Mouse (Mus musculus) midbrain, embryonic 10.5 days (tissue): ENCODE data around the gene Lag3. TPM values are rescaled to one million over a fixed set of nuclear protein-coding genes. Genes with fewer than 3 reads are reported as not detected.

Experiments used
- DNase-seq: peaks from one replicate; pipeline ENCODE4 v3.0.0-alpha.2; 2017; ENCODE audit warnings: low spot score
- H3K27ac ChIP-seq: fragments of 300-500 bp; sonication (generic); replicated peaks from 2 replicates; pipeline ENCODE4 v1.5.1; 2016; ENCODE audit warnings: mild to moderate bottlenecking
- H3K27me3 ChIP-seq: fragments of 300-500 bp; sonication (generic); 2 replicates; pipeline ENCODE4 v1.6.1; 2016; ENCODE audit warnings: low read depth, mild to moderate bottlenecking; ENCODE audit not compliant: poor library complexity, severe bottlenecking
- H3K36me3 ChIP-seq: fragments of 300-500 bp; sonication (generic); 2 replicates; pipeline ENCODE4 v1.6.1; 2016; ENCODE audit warnings: mild to moderate bottlenecking, moderate library complexity
- H3K4me1 ChIP-seq: fragments of 300-500 bp; sonication (generic); 2 replicates; pipeline ENCODE4 v1.6.1; 2016
- H3K4me3 ChIP-seq: fragments of 300-500 bp; sonication (generic); 2 replicates; pipeline ENCODE4 v1.5.1; 2016; ENCODE audit warnings: mild to moderate bottlenecking, moderate library complexity
- H3K9me3 ChIP-seq: fragments of 300-500 bp; sonication (generic); replicated peaks from 2 replicates; pipeline ENCODE4 v1.6.1; 2016; ENCODE audit warnings: mild to moderate bottlenecking
- WGBS: fragments of 180-500 bp; shearing (Covaris S2); methylation state at CpG from one replicate; pipeline ENCODE4 v1.1.7; 2016; 5-methylcytosine and 5-hydroxymethylcytosine counted together
- polyA plus RNA-seq: library from polyadenylated mRNA; unstranded; fragments of >200 nt; fragmentation: Nextera tagmentation; extraction: Ambion mirVana; gene quantifications from 2 replicates; pipeline ENCODE4 v1.2.1, GENCODE M21; 2016

Gene Lag3
- polyA plus RNA-seq, 1 experiment from 2014 or later: 1.0 TPM

GRCm38 (mm10) chr6:124932314-124932695 is 20.8 kb upstream of the Lag3 start:
- peak overlapping the region; percentile 95 for H3K27ac ChIP-seq
- peaks cover 52% of the 10 kb centered on the region for H3K36me3 ChIP-seq
- WGBS: 63% methylated on average over 12 of the region's 12 CpGs
- DNase-seq: no peak
- no peaks in the 10 kb centered on the region for H3K27me3 ChIP-seq
- peaks cover 31% of the 10 kb centered on the region for H3K4me1 ChIP-seq
- H3K9me3 ChIP-seq: no peaks in the 10 kb centered on the region
- peak overlapping the region; percentile 98 for H3K4me3 ChIP-seq

GRCm38 (mm10) chr6:124931525-124932313 is 20.2 kb upstream of the Lag3 start:
- 1% methylated on average over 48 of the region's 48 CpGs for WGBS
- peaks cover 31% of the 10 kb centered on the region for H3K4me1 ChIP-seq
- no peaks in the 10 kb centered on the region for H3K9me3 ChIP-seq
- H3K4me3 ChIP-seq: peak overlapping the region; percentile 98
- DNase-seq: peak; percentile 49
- peaks cover 47% of the 10 kb centered on the region for H3K36me3 ChIP-seq
- H3K27me3 ChIP-seq: no peaks in the 10 kb centered on the region
- peak overlapping the region; percentile 95 for H3K27ac ChIP-seq

- H3K36me3 ChIP-seq: peaks cover 39% of the 10 kb centered on the region
- H3K27ac ChIP-seq: peak within 1 kb of the TSS; percentile 95
- peak within 1 kb of the TSS; percentile 98 for H3K4me3 ChIP-seq
- under 1% methylated on average over 59 of the region's 64 CpGs for WGBS
- H3K4me1 ChIP-seq: peaks cover 31% of the 10 kb centered on the region
- peak; percentile 99 for DNase-seq
- H3K27me3 ChIP-seq: no peaks in the 10 kb centered on the region
- H3K9me3 ChIP-seq: no peaks in the 10 kb centered on the region
Measured at GRCm38 (mm10) chr6:124930754-124931524, 19.4 kb upstream of the Lag3 start, which contains the start of gene Mlf2. Gene Mlf2 (plus strand): TSS chr6:124931386.

GRCm38 (mm10) chr6:124930231-124930630 is 18.7 kb upstream of the Lag3 start:
- H3K4me3 ChIP-seq: peak overlapping the region; percentile 98
- H3K4me1 ChIP-seq: peaks cover 34% of the 10 kb centered on the region
- no peaks in the 10 kb centered on the region for H3K27me3 ChIP-seq
- H3K9me3 ChIP-seq: no peaks in the 10 kb centered on the region
- no peak for DNase-seq
- peak overlapping the region; percentile 95 for H3K27ac ChIP-seq
- H3K36me3 ChIP-seq: peaks cover 32% of the 10 kb centered on the region
- WGBS: 30% methylated on average over 1 of the region's 1 CpGs

GRCm38 (mm10) chr6:124925941-124926340 is 14.4 kb upstream of the Lag3 start:
- Histone ChIP-seq H3K4me1 (peaks cover 27% of the 10 kb centered on the region), H3K27me3 (no peaks in the 10 kb centered on the region), H3K9me3 (no peaks in the 10 kb centered on the region), H3K36me3 (no peaks in the 10 kb centered on the region), H3K27ac (no peak overlapping the region), H3K4me3 (no peak overlapping the region)
- no peak for DNase-seq
- WGBS: 64% methylated on average over 5 of the region's 5 CpGs

- Histone ChIP-seq H3K9me3 (no peaks in the 10 kb centered on the region), H3K27ac (no peak overlapping the region), H3K4me1 (peaks cover 28% of the 10 kb centered on the region), H3K4me3 (no peak overlapping the region), H3K27me3 (no peaks in the 10 kb centered on the region), H3K36me3 (no peaks in the 10 kb centered on the region)
- WGBS: 44% methylated on average over 12 of the region's 12 CpGs
- DNase-seq: no peak
Measured at GRCm38 (mm10) chr6:124925173-124925793, 13.8 kb upstream of the Lag3 start.

GRCm38 (mm10) chr6:124921539-124921938 is 10.0 kb upstream of the Lag3 start:
- 79% methylated on average over 4 of the region's 4 CpGs for WGBS
- Histone ChIP-seq H3K4me3 (no peak overlapping the region), H3K9me3 (no peaks in the 10 kb centered on the region), H3K27me3 (no peaks in the 10 kb centered on the region), H3K36me3 (no peaks in the 10 kb centered on the region), H3K27ac (peak overlapping the region; percentile 99), H3K4me1 (peaks cover 52% of the 10 kb centered on the region)
- DNase-seq: no peak

GRCm38 (mm10) chr6:124920318-124921085 is 9.0 kb upstream of the Lag3 start:
- H3K4me3 ChIP-seq: peak overlapping the region; percentile 90
- H3K36me3 ChIP-seq: no peaks in the 10 kb centered on the region
- no peak for DNase-seq
- H3K4me1 ChIP-seq: peaks cover 62% of the 10 kb centered on the region
- no peaks in the 10 kb centered on the region for H3K27me3 ChIP-seq
- WGBS: 25% methylated on average over 9 of the region's 9 CpGs
- no peaks in the 10 kb centered on the region for H3K9me3 ChIP-seq
- peak overlapping the region; percentile 99 for H3K27ac ChIP-seq

- peak within 1 kb of the TSS; percentile 99 for H3K27ac ChIP-seq
- peak; percentile 98 for DNase-seq
- peak within 1 kb of the TSS; percentile 90 for H3K4me3 ChIP-seq
- WGBS: under 1% methylated on average over 13 of the region's 13 CpGs
- H3K4me1 ChIP-seq: peaks cover 65% of the 10 kb centered on the region
- H3K27me3 ChIP-seq: no peaks in the 10 kb centered on the region
- peaks cover 6% of the 10 kb centered on the region for H3K36me3 ChIP-seq
- H3K9me3 ChIP-seq: no peaks in the 10 kb centered on the region
Measured at GRCm38 (mm10) chr6:124919695-124920317, 8.3 kb upstream of the Lag3 start, which contains the start of gene Ptms. Gene Ptms (minus strand): TSS chr6:124920103.

- Histone ChIP-seq H3K4me1 (peaks cover 72% of the 10 kb centered on the region), H3K9me3 (no peaks in the 10 kb centered on the region), H3K27me3 (no peaks in the 10 kb centered on the region), H3K36me3 (peaks cover 13% of the 10 kb centered on the region), H3K27ac (peak overlapping the region; percentile 99), H3K4me3 (peak overlapping the region; percentile 90)
- 25% methylated on average over 13 of the region's 14 CpGs for WGBS
- peak; percentile 30 for DNase-seq
Measured at GRCm38 (mm10) chr6:124918890-124919627, 7.6 kb upstream of the Lag3 start.

- 13% methylated on average over 7 of the region's 7 CpGs for WGBS
- peaks cover 80% of the 10 kb centered on the region for H3K4me1 ChIP-seq
Measured at GRCm38 (mm10) chr6:124918331-124918690, 6.8 kb upstream of the Lag3 start.

More at GRCm38 (mm10) chr6:124918331-124918690, 6.8 kb upstream of the Lag3 start:
- Histone ChIP-seq H3K4me3 (peak overlapping the region; percentile 90), H3K9me3 (no peaks in the 10 kb centered on the region), H3K36me3 (peaks cover 21% of the 10 kb centered on the region), H3K27me3 (no peaks in the 10 kb centered on the region), H3K27ac (peak overlapping the region; percentile 99)
- DNase-seq: no peak
